Mouse (Mus musculus) left cerebral cortex, postnatal 10 days (tissue): ENCODE measurements around the gene Med25. TPM values are rescaled to one million over a fixed set of nuclear protein-coding genes. Genes with fewer than 3 reads are reported as not detected.
"Not testable (repeated sequence)": the region's sequence is repeated elsewhere in the genome, so short reads cannot be mapped to it uniquely, and the experiment has no call there.

Source experiments
- DNase-seq, 2 experiments: peaks; one replicate each; pipeline ENCODE4 v3.0.0; 2021 to 2022; ENCODE audit warnings: low spot score in 2 of 2, mixed read lengths in 1 of 2; ENCODE audit errors: extremely low spot score in 1 of 2
- intact Hi-C: fragments of 180-260 bp; cut with DNase I; formaldehyde crosslinking; loops from one replicate; pipeline ENCODE4 v1.15.1; 2025
- total RNA-seq, 2 experiments: library from RNA; stranded (reverse); gene quantifications; 2 replicates each; pipeline ENCODE4 v1.2.3; 2021

Med25 gene
- total RNA-seq, 2 experiments from 2014 or later: 98.0 to 110 TPM

- peak; percentile 93 to 94 for DNase-seq
- intact Hi-C loops: no loop called here
Observed at GRCm38 (mm10) chr7:44895593-44896434, 3.3 kb upstream of the Med25 start, which contains the start of gene Fuz. Fuz (plus strand) TSS chr7:44896079.

GRCm38 (mm10) chr7:44895206-44895592 lies 2.7 kb upstream of the Med25 start:
- DNase-seq: no peak
- intact Hi-C loops: no loop called here

- intact Hi-C loops: no loop called here
- no peak for DNase-seq
Observed at GRCm38 (mm10) chr7:44894175-44894574, 1.7 kb upstream of the Med25 start.

DNA sequence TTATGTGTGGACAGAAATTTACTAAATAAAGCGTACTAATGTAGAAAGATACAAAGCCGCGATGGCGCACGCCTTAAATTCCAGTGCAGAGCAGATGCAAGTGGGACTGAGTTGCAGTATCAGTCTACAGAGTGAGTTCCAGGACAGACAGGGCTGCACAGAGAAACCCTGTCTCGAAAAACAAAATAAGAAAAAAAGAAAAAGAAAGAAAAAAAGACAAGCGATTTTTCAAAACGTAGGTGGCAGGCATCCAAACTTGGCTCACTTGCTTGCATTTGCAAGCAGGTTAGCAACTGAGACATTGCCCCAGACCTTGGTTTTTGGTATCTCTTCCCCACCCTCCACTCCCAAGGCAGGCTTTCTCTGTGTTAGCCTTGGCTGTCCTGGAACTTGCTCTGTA lies 685 bp upstream of the Med25 start:
- peak in 1 of 2 experiments; percentile 17 for DNase-seq
- intact Hi-C loops: no loop called here

DNA sequence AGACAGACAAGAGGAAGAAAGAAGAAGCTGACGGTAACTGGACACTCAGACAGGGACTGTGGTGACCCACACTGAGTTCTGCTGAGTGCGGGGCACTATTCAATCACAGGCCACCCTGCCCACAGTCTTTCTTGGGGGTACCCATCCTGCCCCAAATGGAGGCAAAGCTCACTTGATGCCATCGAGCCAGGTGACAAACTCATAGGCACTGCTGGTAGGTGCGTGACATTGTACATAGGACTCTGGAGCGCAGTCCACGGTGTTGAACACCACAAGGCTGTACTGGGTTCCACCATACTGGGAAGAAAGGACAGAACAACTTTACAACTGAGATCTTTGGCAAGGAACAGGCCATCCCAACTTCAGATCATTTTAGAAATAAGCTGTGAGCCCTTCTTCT lies 901 bp downstream of the Med25 start:
- DNase-seq: no peak
- intact Hi-C loops: no loop called here

DNA sequence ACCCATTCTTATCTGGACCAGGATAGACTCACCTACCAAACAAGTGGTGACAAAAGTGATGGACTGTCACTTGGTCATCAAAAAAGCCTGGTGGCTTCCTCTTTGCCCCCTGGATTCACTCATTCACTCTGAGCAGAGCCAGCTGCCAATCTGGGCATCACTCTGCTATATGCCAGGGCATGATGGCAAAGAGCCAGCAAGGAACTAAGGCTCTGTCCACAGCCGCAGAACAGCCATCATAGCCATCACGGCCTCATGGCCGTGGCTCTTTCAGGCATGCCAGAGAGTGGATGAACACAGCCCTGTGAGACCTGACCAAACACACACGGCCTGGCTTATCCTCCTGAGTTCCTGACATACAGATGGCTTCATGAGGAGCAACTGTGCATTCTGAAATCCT lies 1.8 kb downstream of the Med25 start:
- peak in 1 of 2 experiments; percentile 49 for DNase-seq
- intact Hi-C loops: no loop called here

GRCm38 (mm10) chr7:44890180-44890579 lies 2.3 kb downstream of the Med25 start:
- DNase-seq: peak in 1 of 2 experiments; percentile 24
- intact Hi-C loops: no loop called here

DNA sequence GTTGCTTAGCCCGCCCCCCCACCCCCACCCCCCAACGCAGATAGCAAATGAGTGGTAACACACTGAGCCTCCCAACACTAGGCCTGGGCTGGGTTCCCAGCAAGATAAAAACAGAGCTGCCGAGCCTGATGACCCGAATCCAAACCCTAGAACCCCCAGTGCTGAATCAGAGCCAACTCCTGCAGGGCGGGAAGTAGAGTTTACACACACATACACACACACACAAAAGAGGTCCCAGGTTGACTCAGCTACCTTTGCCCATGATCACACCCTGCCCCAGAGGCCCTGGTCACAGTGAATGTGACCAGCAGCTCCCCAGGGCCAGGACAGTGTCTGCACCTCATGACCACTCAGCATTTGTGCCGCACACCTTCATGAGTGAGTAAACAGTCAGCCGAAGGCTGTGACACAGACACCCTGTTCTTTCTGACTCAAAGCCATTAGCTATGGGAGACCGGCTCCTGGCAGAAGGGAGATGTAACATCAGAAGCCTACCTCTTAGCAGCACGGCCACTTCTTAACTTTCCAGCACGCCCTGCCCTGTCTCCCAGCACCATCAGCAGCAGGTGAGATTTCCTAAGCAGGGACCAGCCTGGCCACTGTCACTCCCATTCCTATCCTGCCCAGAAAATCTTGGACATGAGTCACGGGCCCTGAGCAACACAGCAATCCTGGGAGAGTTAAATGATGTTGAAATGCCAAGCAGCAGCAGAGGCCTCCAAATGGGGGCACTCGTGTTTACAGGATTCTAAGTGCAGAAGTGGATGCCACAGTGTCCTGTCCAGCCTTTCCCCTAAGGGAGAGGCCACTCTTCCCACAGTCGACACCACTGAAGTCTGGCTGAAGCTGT lies 4.0 kb downstream of the Med25 start:
- intact Hi-C loops: no loop called here
- DNase-seq: peak in 1 of 2 experiments; percentile 34

- peak in 1 of 2 experiments; percentile 25 for DNase-seq
- intact Hi-C loops: no loop called here
Observed at GRCm38 (mm10) chr7:44886964-44887363, 5.5 kb downstream of the Med25 start.

DNA sequence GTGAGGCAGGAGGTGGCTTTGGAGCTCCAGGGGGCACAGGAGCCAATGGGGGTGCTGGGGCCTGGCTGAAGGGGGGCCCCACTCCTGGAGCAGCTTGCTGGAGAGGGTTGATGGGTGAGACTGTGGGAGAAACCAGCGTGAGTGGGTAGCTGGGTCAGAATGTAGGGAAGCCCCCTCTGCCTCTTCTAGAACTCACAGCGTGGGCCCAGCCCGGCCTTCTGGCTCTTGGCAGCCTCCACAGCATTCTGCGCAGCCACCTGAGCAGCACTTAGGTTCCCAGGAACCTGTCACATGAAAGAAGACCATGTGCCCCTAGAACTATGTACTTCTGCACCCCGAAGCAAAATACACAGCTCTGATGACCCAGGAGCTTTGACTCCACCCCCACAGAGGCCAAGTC lies 7.9 kb downstream of the Med25 start:
- intact Hi-C loops: no loop called here
- no peak for DNase-seq

- intact Hi-C loops: no loop called here
- DNase-seq: no peak
Observed at GRCm38 (mm10) chr7:44883036-44883435, 9.5 kb downstream of the Med25 start.

DNA sequence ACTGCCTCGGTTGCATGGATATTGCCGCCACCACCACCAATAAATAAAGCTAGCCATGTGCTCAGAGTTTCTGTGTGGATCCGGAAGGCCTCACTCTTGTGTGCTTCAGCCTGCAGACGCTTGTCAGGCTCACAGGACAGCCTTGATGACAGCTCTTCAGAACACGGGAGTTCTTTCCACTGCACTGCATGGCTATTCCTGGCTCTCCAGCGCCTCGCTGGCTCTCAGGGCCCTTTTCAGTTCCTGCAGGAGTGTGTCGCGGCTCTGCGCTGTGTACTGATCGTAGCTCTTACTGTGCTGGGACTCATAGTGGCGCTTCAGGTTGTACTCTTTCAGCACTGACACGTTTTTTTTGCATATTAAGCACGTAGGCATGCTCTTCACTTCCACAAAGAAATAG lies 14.7 kb downstream of the Med25 start:
- intact Hi-C loops: no loop called here

GRCm38 (mm10) chr7:44871774-44872173 lies 20.7 kb downstream of the Med25 start:
- DNase-seq, intact Hi-C loops: not testable (repeated sequence)

More for the DNA sequence above, 14.7 kb downstream of the Med25 start:
- no peak for DNase-seq

DNA sequence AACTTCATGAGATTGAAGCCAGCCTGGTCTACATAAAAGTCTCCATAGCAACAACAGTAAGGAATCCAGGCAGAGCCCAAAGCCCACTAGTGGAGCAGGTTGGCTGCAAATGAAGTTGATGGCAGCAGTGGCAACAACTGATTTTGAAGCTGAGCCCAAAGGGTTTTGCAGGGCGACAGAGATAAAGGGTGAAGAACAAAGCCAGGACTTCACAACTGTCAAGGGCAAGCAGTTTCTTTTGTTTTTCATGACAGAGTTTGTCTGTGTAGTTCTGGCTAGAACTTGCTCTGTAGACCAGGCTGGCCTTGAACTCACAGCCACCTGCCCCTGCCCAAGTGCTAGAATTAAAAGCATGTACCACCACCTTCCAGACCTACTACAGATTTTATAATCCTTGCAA lies 21.3 kb downstream of the Med25 start:
- no peak for DNase-seq
- intact Hi-C loops: no loop called here

GRCm38 (mm10) chr7:44870614-44871013 lies 21.9 kb downstream of the Med25 start:
- DNase-seq: no peak
- intact Hi-C loops: no loop called here

- intact Hi-C loops: no loop called here
- peak; percentile 96 to 97 for DNase-seq
Observed at GRCm38 (mm10) chr7:44869697-44870528, 22.6 kb downstream of the Med25 start, which contains the start of gene Ptov1. Ptov1 (minus strand) TSS chr7:44869788.

DNA sequence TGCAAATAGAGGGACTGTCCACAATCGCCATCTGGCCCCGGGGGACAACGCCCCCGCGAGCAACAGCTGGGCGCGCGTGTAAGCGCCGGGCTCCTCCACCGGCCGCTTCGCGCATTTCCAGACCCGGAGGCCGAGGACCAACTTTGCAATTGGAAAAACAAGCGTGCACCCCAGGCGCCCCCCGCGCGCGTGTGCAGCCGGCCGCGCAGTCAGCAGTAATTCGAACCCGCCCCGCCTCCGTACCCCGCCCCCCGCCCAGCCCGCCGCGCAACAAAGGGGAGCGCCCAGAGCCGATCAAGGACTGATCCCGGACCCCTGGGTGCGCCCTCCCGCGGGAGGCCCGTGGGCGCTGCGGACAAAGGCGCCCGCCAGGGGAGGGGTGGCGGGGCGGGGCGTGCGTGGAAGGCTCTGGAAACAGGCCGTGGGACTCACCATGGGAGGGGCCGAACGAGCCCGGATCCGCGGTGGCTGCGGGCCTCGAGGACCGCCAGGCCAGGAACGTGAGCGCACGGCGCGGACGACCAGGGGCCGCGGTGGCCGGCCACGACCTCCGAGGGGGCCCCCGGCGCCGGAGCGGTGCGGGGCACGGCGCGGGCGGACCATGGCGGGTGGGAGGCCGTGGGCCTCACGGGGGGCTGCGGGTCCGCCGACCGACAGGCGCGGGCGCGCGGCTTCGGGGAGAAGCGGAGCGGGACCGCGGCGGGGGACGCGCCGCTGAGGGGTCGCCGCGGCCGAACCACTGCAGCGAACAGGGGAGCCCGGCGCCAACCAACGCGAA lies 23.4 kb downstream of the Med25 start:
- DNase-seq: peak in 1 of 2 experiments; percentile 81
- intact Hi-C loops: no loop called here

- no peak for DNase-seq
- intact Hi-C loops: no loop called here
Observed at GRCm38 (mm10) chr7:44868465-44868864, 24.0 kb downstream of the Med25 start.
